Mouse (Mus musculus): ENCODE measurements at regions not wholly inside any gene's neighbourhood (a gene's known extent, or its start where the extent isn't known, plus 50 kb on each side); places are given as distances from the start of the nearest gene placed in this dataset.
"Not testable (repeated sequence)": the region's sequence is repeated elsewhere in the genome, so short reads cannot be mapped to it uniquely, and the experiment has no call there.

DNA sequence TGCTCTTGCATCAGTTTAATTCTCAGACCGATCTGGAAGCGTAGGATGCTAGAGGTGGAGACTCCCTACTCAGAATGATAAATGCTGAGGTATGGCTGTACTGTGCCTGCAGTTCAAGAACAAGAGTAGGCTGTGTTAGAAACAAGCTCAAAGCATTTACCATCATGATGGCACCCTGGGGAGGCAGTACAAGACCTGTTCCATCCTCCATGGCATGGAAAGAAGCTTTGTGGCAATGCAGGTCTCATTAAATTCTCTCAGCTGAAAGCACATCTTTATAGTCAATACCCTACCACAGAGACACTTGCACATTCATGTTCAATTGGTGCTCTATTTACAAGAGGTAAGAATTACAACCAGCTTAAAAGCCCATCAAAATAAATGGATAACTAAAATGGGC lies 209.5 kb downstream of the Tbl1xr1 start:
- no peak for DNase-seq

- DNase-seq = no peak
Measured at GRCm38 (mm10) chr3:22293466-22293865, 217.0 kb downstream of the Tbl1xr1 start.

- not testable (repeated sequence) for DNase-seq
Measured at GRCm38 (mm10) chr3:22294081-22294480, 217.6 kb downstream of the Tbl1xr1 start.

DNA sequence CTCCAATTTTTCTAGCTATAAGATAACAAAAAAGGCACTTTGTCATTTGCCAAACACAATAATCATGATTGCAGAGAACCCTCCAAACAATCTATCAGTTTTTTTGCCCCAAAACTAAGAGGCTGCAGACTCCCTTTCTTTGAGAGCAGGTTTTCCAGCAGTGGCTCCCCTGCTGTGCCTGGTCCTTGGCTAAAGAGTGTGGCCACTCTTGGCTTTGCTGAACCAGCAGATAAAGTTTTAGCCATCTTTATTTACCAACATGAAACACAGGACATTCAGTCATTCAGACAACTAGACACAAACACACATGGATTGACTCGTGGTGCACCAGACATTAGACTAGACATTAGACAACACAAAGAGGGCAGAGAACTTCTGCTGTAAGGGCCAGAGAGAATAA lies 220.5 kb downstream of the Tbl1xr1 start:
- DNase-seq = not testable (repeated sequence)

GRCm38 (mm10) chr3:22297831-22298230 lies 221.4 kb downstream of the Tbl1xr1 start:
- not testable (repeated sequence) for DNase-seq

DNA sequence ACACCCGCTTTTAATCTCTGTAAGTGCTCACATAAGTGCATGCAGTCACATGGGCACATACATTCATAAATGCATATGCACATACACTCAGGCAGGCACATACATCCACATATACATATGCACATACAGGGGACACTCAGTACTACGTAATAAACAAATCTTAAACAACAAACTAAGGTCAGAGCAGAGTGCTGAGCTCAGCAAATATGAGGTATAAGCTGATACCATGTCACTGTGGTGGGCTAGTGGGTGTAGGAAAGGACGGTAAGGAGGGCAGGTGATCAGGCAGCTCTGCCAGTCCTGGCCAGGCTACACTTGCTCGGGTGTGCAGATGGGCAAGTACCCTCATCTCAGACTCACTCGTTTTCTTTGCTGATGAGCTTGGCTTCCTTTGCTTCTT lies 224.1 kb downstream of the Tbl1xr1 start:
- DNase-seq = no peak

DNA sequence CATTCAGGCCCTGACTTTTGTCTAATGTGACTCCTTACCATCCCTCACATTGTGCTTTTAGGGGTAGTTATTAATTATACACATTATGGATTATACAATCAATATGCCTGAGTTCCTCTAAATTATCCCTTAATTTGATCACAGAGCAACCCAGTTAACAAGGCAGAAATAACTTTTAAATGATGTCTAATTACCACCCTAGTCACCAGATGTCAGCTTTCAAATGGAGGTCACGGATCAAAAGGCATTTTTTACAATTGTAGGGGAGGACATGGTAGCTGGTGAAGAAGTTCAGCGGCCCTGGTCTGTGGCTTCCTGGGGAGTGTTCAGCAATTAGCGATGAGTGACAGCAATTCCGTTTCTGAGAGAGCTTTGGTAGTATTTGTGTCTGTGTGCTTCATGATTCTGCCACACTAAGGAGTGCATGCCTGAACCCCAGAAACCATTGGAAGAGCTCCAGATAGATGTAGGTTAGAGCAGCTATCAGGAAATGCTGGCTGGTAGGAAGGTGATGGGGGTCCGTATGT lies 225.6 kb downstream of the Tbl1xr1 start:
- DNase-seq = no peak

DNA sequence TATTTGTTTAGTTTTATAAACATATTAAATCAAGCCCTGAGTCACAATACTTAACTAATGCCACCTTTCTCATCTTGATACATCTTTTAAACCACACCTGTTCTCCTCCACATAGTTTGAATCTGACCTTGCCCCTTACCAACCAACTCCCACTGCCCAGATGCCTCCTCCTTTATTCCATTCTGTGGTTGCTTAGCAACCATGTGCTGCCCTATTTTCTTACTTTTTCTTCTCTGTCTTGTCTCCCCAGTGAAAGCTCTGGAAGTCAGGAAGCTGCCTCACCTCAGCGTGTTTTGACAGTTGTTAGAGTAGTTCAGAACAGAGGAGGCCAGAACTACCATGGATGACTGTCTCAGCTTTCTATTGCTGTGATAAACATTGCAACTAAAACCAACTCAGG lies 227.7 kb downstream of the Tbl1xr1 start:
- DNase-seq = no peak

DNA sequence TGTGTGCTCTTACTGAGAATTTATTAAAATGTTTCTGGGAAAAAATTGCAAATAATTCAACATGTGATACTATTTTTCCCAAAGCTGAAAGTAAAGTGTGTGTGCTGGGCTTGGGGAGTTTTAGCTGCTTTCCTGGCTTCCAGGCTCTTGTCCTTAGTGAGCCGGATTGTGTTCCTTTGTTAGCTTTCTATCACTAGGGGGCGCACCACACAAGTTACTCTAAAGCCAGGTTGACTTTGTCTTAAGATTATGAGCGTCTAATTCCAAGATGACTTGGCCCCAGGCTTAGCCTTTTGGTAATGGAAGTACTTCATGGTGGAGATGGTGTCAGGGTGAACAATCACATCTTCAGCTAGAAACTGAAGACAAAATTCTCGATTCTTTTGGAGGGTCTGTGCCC lies 230.2 kb downstream of the Tbl1xr1 start:
- DNase-seq = peak; percentile 9 to 27

- DNase-seq = peak; percentile 75
Measured at GRCm38 (mm10) chr3:22308962-22309361, 232.5 kb downstream of the Tbl1xr1 start.

- no peak for DNase-seq
Measured at GRCm38 (mm10) chr3:22316466-22317185, 240.2 kb downstream of the Tbl1xr1 start.

GRCm38 (mm10) chr3:22320425-22320824 lies 244.0 kb downstream of the Tbl1xr1 start:
- DNase-seq = not testable (repeated sequence)

- DNase-seq = no peak
Measured at GRCm38 (mm10) chr3:22331240-22331639, 254.8 kb downstream of the Tbl1xr1 start.
